Mouse (Mus musculus) common myeloid progenitor, adult 5-6 weeks (primary cell): Measurements from ENCODE around the gene Slc25a34. TPM values are rescaled to one million over a fixed set of nuclear protein-coding genes. Genes with fewer than 3 reads are reported as not detected.
A peak's percentile ranks its signal among the peaks of the same experiment; 100 is the strongest.

Source experiments
- ATAC-seq: replicated peaks from 2 replicates; pipeline ENCODE4 v1.8.0; 2016; ENCODE audit warnings: low read depth, mild to moderate bottlenecking, moderate TSS enrichment, inconsistent platforms; ENCODE audit not compliant: poor library complexity, severe bottlenecking
- total RNA-seq: library from RNA; stranded (forward); fragments of 200-1000, 187-1606 nt; gene quantifications from 2 replicates; pipeline ENCODE4 v1.2.3, GENCODE M21; 2017

Slc25a34 gene
- 0.09 TPM in 1 of 2 replicates, not detected in the other for total RNA-seq

GRCm38 (mm10) chr4:141623666-141624065, at the start of gene Slc25a34:
Gene Slc25a34 (minus strand): TSS chr4:141623821.
- ATAC-seq: no peak

GRCm38 (mm10) chr4:141672325-141672724, 48.7 kb upstream of the Slc25a34 start:
- ATAC-seq: no peak

GRCm38 (mm10) chr4:141671389-141671788, 47.8 kb upstream of the Slc25a34 start:
- ATAC-seq: no peak

GRCm38 (mm10) chr4:141669898-141670712, 46.5 kb upstream of the Slc25a34 start:
- peak; percentile 77 for ATAC-seq

GRCm38 (mm10) chr4:141664799-141665198, 41.2 kb upstream of the Slc25a34 start, which contains the start of gene Plekhm2:
Gene Plekhm2 (minus strand): TSS chr4:141664899.
- no peak for ATAC-seq

GRCm38 (mm10) chr4:141664011-141664745, 40.6 kb upstream of the Slc25a34 start:
- ATAC-seq: peak; percentile 82

- ATAC-seq: 0 out of 2 replicates have a peak, but pooled peaks have one; percentile 30
These were observed 39.7 kb upstream of the Slc25a34 start for GRCm38 (mm10) chr4:141663122-141663931.

- no peak for ATAC-seq
These were observed 37.3 kb upstream of the Slc25a34 start for GRCm38 (mm10) chr4:141660884-141661283.

GRCm38 (mm10) chr4:141659739-141660138, 36.1 kb upstream of the Slc25a34 start:
- no peak for ATAC-seq

- ATAC-seq: no peak
These were observed 35.3 kb upstream of the Slc25a34 start for GRCm38 (mm10) chr4:141658846-141659484.

- no peak for ATAC-seq
These were observed 33.3 kb upstream of the Slc25a34 start for GRCm38 (mm10) chr4:141656932-141657331.

GRCm38 (mm10) chr4:141655908-141656608, 32.4 kb upstream of the Slc25a34 start:
- peak; percentile 85 for ATAC-seq

GRCm38 (mm10) chr4:141654509-141654908, 30.9 kb upstream of the Slc25a34 start:
- ATAC-seq: no peak

- ATAC-seq: no peak
These were observed 30.2 kb upstream of the Slc25a34 start for GRCm38 (mm10) chr4:141653813-141654212.

GRCm38 (mm10) chr4:141653044-141653443, 29.4 kb upstream of the Slc25a34 start:
- 0 out of 2 replicates have a peak, but pooled peaks have one; percentile 39 for ATAC-seq

- ATAC-seq: no peak
These were observed 28.3 kb upstream of the Slc25a34 start for GRCm38 (mm10) chr4:141651944-141652343.

- ATAC-seq: no peak
These were observed 27.7 kb upstream of the Slc25a34 start for GRCm38 (mm10) chr4:141651286-141651685.

- no peak for ATAC-seq
These were observed 25.6 kb upstream of the Slc25a34 start for GRCm38 (mm10) chr4:141649244-141649643.

GRCm38 (mm10) chr4:141648262-141648661, 24.6 kb upstream of the Slc25a34 start:
- no peak for ATAC-seq
